Mouse (Mus musculus) hindbrain, embryonic 13.5 days (tissue): ENCODE results near the gene Pla2g4c. TPM values are rescaled to one million over a fixed set of nuclear protein-coding genes. Genes with fewer than 3 reads are reported as not detected.

ENCODE experiments used
- ATAC-seq: fragments of 200-750 bp; cut with Nextera tagmentation; 2 replicates; pipeline ENCODE4 v1.8.0; 2017; ENCODE audit warnings: moderate TSS enrichment; ENCODE audit not compliant: low FRiP score
- H3K27ac ChIP-seq: fragments of 300-500 bp; sonication (generic); 2 replicates; pipeline ENCODE4 v1.5.1; 2015; ENCODE audit warnings: inconsistent platforms, mild to moderate bottlenecking, moderate library complexity
- H3K27me3 ChIP-seq: fragments of 300-500 bp; sonication (generic); 2 replicates; pipeline ENCODE4 v1.6.1; 2015; ENCODE audit warnings: mild to moderate bottlenecking, inconsistent platforms
- H3K36me3 ChIP-seq: fragments of 300-500 bp; sonication (generic); 2 replicates; pipeline ENCODE4 v1.6.1; 2015; ENCODE audit warnings: mild to moderate bottlenecking, inconsistent platforms
- H3K4me1 ChIP-seq: fragments of 300-500 bp; sonication (generic); replicated peaks from 2 replicates; pipeline ENCODE4 v1.6.1; 2015; ENCODE audit warnings: inconsistent platforms
- H3K4me2 ChIP-seq: fragments of 300-500 bp; sonication (generic); 2 replicates; pipeline ENCODE4 v1.6.1; 2015; ENCODE audit warnings: inconsistent platforms, mild to moderate bottlenecking, moderate library complexity
- H3K4me3 ChIP-seq: fragments of 300-500 bp; sonication (generic); 2 replicates; pipeline ENCODE4 v1.5.1; 2015; ENCODE audit warnings: mild to moderate bottlenecking, inconsistent platforms
- H3K9ac ChIP-seq: fragments of 300-500 bp; sonication (generic); 2 replicates; pipeline ENCODE4 v1.6.1; 2015; ENCODE audit warnings: mild to moderate bottlenecking, inconsistent platforms
- H3K9me3 ChIP-seq: fragments of 300-500 bp; sonication (generic); 2 replicates; pipeline ENCODE4 v1.6.1; 2016; ENCODE audit warnings: inconsistent platforms
- WGBS: fragments of 180-500 bp; shearing (Covaris S2); methylation state at CpG from one replicate; pipeline ENCODE4 v1.1.7; 2015; 5-methylcytosine and 5-hydroxymethylcytosine counted together
- polyA plus RNA-seq: library from polyadenylated mRNA; unstranded; fragments of >200 nt; fragmentation: Nextera tagmentation; extraction: Ambion mirVana; gene quantifications from 2 replicates; pipeline ENCODE4 v1.2.1, GENCODE M21; 2015

Gene Pla2g4c
- polyA plus RNA-seq, 1 experiment from 2014 or later, result 1.2 TPM

DNA sequence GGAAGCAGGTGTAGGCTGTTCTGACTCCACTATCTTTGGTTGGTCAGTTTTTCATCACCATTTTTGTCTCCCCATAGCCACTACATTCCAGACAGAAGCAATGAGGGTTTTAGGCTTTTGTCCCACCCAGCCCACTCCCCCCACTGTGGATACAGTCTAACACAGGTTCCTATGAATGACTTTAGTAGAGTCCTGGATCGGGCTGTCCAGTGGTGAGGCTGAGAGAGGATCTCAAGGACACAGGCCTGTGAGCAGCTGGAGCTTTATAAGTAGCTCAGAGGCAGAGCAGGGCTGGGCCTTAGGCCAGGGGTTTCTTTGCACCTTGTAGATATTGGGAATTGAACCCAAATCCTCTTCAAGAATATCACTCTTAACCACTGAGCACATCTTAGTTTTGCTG lies 22.8 kb upstream of the Pla2g4c start:
- no peak for ATAC-seq
- Histone ChIP-seq H3K9me3 (no peaks in the 10 kb centered on the region), H3K4me3 (no peak overlapping the region), H3K36me3 (peaks cover 92% of the 10 kb centered on the region), H3K27ac (no peak overlapping the region), H3K4me1 (no peaks in the 10 kb centered on the region), H3K27me3 (no peaks in the 10 kb centered on the region), H3K9ac (no peak overlapping the region), H3K4me2 (no peak overlapping the region)
- WGBS, result 96% methylated on average over 1 of the region's 1 CpGs

DNA sequence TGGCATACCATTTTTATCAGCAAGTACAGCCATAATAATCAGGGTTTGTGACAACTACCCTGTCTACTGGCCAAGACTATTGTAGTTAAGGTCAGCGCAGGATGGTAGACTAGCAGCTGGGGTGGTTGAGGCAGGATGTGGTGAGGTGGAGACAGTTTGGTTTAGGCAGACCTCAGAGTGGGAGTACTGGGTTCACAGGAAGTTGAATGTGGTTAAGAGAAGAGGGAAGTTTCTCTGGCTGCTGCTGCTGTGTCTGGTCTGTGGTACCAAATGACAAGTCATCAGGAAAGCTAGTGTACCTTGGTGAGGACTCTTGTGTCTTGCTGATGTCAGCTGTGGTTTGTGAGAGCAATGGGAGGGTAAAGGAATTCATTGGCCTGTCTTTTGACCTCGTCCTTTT lies 21.7 kb upstream of the Pla2g4c start:
- Histone ChIP-seq H3K36me3 (peaks cover 92% of the 10 kb centered on the region), H3K9me3 (no peaks in the 10 kb centered on the region), H3K4me1 (no peaks in the 10 kb centered on the region), H3K27me3 (no peaks in the 10 kb centered on the region), H3K4me3 (no peak overlapping the region), H3K4me2 (no peak overlapping the region), H3K9ac (no peak overlapping the region), H3K27ac (no peak overlapping the region)
- WGBS, result 89% methylated on average over 2 of the region's 2 CpGs
- ATAC-seq, result no peak

- Histone ChIP-seq H3K27ac (no peak overlapping the region), H3K4me3 (no peak overlapping the region), H3K36me3 (peaks cover 94% of the 10 kb centered on the region), H3K4me1 (no peaks in the 10 kb centered on the region), H3K27me3 (no peaks in the 10 kb centered on the region), H3K9me3 (no peaks in the 10 kb centered on the region), H3K9ac (no peak overlapping the region), H3K4me2 (no peak overlapping the region)
- no peak for ATAC-seq
These were observed 21.1 kb upstream of the Pla2g4c start for GRCm38 (mm10) chr7:13303372-13303771.

DNA sequence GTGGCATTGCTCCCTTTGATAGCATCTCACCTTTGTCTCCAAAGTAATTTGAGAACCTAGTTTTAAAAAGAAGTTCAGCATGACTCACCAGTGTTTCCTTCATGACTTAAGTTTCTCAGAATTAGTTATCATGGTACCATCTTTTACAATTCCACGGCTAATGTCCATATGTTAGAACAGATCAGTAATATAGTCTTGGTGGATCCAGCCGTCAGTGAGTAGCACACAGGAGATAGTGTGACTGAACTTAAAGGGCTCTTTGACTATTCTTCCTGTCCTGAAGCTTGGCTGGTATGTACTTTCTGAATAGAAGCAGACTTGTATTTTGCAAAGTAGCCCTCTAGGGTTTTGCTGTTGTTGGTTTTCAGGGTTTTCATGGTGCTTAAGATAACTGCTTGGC lies 15.0 kb upstream of the Pla2g4c start:
- no peak for ATAC-seq
- H3K36me3 ChIP-seq, result peaks cover 88% of the 10 kb centered on the region
- H3K27me3 ChIP-seq, result no peaks in the 10 kb centered on the region
- no peak overlapping the region for H3K4me2 ChIP-seq
- no peak overlapping the region for H3K9ac ChIP-seq
- WGBS, result 97% methylated on average over 2 of the region's 2 CpGs
- no peak overlapping the region for H3K4me3 ChIP-seq
- no peak overlapping the region for H3K27ac ChIP-seq
- no peaks in the 10 kb centered on the region for H3K4me1 ChIP-seq
- no peaks in the 10 kb centered on the region for H3K9me3 ChIP-seq

DNA sequence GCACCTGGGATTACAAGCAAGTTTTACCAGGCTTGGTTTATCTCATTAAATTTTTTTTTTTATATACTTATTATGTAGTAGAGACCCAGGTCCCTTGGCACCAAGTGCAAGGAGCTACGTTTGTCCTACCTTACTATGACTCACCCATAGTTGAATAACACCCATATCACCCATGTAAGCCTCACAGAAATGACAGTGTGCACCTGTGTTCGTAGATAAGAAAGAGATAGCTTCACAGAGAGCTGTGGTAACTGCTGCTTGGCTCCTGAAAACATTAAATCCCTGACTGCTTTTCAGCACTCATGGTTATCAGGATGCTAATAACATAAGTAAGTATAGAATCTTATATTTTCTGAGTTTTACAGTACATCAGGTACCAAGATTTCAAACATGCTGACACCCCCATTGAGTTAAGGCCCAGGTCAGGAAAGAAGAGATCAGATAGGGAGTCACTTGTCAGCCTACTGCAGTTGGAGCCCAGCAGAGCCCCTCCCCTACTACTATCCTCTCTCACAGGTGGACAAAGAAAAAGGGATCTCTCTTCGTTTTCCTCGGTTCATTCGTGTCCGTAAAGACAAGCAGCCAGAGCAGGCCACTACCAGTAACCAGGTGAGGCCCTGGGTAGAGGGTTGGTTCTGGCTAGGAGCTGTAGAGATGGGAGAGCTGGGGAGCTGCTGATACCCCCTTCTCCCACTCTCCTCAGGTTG lies 13.8 kb upstream of the Pla2g4c start:
- Histone ChIP-seq H3K27me3 (no peaks in the 10 kb centered on the region), H3K4me1 (no peaks in the 10 kb centered on the region), H3K9ac (no peak overlapping the region), H3K27ac (no peak overlapping the region), H3K4me3 (no peak overlapping the region), H3K4me2 (no peak overlapping the region), H3K36me3 (peaks cover 78% of the 10 kb centered on the region), H3K9me3 (no peaks in the 10 kb centered on the region)
- no peak for ATAC-seq
- WGBS, result 92% methylated on average over 6 of the region's 6 CpGs

DNA sequence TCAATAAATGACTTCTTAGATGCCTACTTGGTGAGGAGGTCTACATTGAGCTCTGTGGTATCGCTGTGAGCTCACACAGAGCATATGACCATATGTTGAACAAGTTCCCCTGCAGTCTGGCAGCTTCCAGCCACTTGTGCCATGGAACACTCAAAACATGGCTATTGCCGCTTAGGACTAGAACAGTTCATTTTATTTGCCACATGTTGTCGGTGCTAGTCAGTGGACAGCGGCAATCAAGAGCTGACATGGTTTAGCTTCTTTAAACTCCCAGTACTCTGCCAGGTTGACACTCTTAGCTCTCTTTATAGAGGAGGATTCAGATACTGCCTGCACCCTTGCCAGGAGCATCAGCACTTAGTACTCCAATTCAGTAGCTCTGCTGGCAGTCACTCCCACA lies 13.1 kb upstream of the Pla2g4c start:
- Histone ChIP-seq H3K4me2 (no peak overlapping the region), H3K36me3 (peaks cover 71% of the 10 kb centered on the region), H3K27me3 (no peaks in the 10 kb centered on the region), H3K27ac (no peak overlapping the region), H3K4me1 (no peaks in the 10 kb centered on the region), H3K9ac (no peak overlapping the region), H3K9me3 (no peaks in the 10 kb centered on the region), H3K4me3 (no peak overlapping the region)
- ATAC-seq, result no peak
- WGBS, result 95% methylated on average over 4 of the region's 4 CpGs

DNA sequence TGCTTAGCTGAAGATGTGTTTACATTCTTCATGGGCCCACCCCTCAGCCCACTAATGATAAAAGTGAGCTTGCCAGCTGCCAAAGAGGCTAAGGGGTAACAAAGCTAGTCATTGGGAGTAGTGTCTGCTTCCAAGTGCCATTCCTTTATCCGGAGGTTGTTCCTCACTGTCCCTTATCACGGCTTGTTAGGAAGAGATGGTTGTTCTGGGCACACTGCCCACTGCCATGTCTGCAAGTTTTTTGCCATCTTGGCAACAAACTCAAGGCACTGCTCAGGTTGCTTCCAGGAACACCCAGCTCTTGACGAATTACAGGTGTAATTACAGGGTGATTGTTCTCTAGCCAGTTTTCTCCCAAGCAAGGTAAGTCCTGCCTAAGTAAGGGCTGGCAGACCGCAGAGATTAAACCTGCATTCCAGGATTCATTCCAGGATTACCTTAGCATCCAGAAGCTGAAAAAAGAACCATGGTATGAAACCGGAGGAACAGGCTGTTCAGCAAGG lies 10.3 kb upstream of the Pla2g4c start:
- no peak overlapping the region for H3K27ac ChIP-seq
- H3K4me2 ChIP-seq, result no peak overlapping the region
- whole genome bisulfite sequencing, result 95% methylated on average over 5 of the region's 5 CpGs
- no peaks in the 10 kb centered on the region for H3K27me3 ChIP-seq
- H3K9ac ChIP-seq, result no peak overlapping the region
- no peaks in the 10 kb centered on the region for H3K9me3 ChIP-seq
- no peak for ATAC-seq
- peaks cover 43% of the 10 kb centered on the region for H3K36me3 ChIP-seq
- H3K4me3 ChIP-seq, result no peak overlapping the region
- H3K4me1 ChIP-seq, result no peaks in the 10 kb centered on the region

GRCm38 (mm10) chr7:13321424-13321823 lies 3.0 kb upstream of the Pla2g4c start:
- Histone ChIP-seq H3K4me1 (no peaks in the 10 kb centered on the region), H3K36me3 (no peaks in the 10 kb centered on the region), H3K9ac (no peak overlapping the region), H3K27me3 (no peaks in the 10 kb centered on the region), H3K4me3 (no peak overlapping the region), H3K27ac (no peak overlapping the region), H3K9me3 (no peaks in the 10 kb centered on the region), H3K4me2 (no peak overlapping the region)
- WGBS, result 89% methylated on average over 3 of the region's 3 CpGs
- ATAC-seq, result no peak

- Histone ChIP-seq H3K4me1 (no peaks in the 10 kb centered on the region), H3K27ac (no peak overlapping the region), H3K9me3 (no peaks in the 10 kb centered on the region), H3K36me3 (peaks cover 8% of the 10 kb centered on the region), H3K9ac (no peak overlapping the region), H3K4me3 (no peak overlapping the region), H3K4me2 (no peak overlapping the region), H3K27me3 (no peaks in the 10 kb centered on the region)
- ATAC-seq, result no peak
- WGBS, result 96% methylated on average over 2 of the region's 2 CpGs
These were observed 6.1 kb downstream of the Pla2g4c start for GRCm38 (mm10) chr7:13330575-13330974.

- ATAC-seq, result no peak
- Histone ChIP-seq H3K27me3 (no peaks in the 10 kb centered on the region), H3K36me3 (peaks cover 40% of the 10 kb centered on the region)
These were observed 31.5 kb downstream of the Pla2g4c start for GRCm38 (mm10) chr7:13355943-13356342.

DNA sequence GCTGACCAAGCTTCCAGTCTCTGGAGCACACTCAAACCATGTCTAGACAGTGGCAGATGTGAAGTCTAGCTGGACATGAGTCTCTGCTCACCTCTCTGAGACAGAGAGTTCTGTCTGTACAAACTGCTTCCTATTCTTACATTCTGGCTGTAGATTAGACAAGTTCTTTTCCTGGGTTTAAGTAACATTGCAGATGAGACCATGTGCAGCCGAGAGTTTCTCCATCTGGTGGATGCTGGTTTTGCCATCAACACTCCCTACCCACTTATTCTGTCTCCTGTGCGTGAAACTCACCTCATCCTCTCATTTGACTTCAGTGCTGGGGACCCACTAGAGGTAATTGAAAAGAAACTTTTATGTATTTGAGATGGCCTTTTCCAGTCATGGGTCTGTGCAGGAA lies 56.1 kb downstream of the Pla2g4c start:
- Histone ChIP-seq H3K4me1 (no peaks in the 10 kb centered on the region), H3K27me3 (no peaks in the 10 kb centered on the region), H3K9me3 (no peaks in the 10 kb centered on the region), H3K27ac (no peak overlapping the region), H3K9ac (no peak overlapping the region), H3K4me3 (no peak overlapping the region), H3K4me2 (no peak overlapping the region), H3K36me3 (no peaks in the 10 kb centered on the region)
- ATAC-seq, result no peak
- 80% methylated on average over 2 of the region's 2 CpGs for WGBS

More at GRCm38 (mm10) chr7:13355943-13356342, 31.5 kb downstream of the Pla2g4c start:
- Histone ChIP-seq H3K4me3 (no peak overlapping the region), H3K4me2 (no peak overlapping the region), H3K4me1 (no peaks in the 10 kb centered on the region), H3K27ac (no peak overlapping the region), H3K9me3 (peaks cover 9% of the 10 kb centered on the region), H3K9ac (no peak overlapping the region)

- 84% methylated on average over 1 of the region's 1 CpGs for WGBS
- no peak within 1 kb of the TSS for H3K9ac ChIP-seq
- H3K36me3 ChIP-seq, result no peaks in the 10 kb centered on the region
These were observed 73.4 kb downstream of the Pla2g4c start, which contains the start of gene Cabp5 for GRCm38 (mm10) chr7:13397832-13398231. Gene Cabp5 (plus strand): TSS chr7:13398132.

More at GRCm38 (mm10) chr7:13397832-13398231, 73.4 kb downstream of the Pla2g4c start, which contains the start of gene Cabp5:
- Histone ChIP-seq H3K27me3 (no peaks in the 10 kb centered on the region), H3K4me3 (no peak within 1 kb of the TSS), H3K4me1 (no peaks in the 10 kb centered on the region), H3K27ac (no peak within 1 kb of the TSS), H3K9me3 (no peaks in the 10 kb centered on the region), H3K4me2 (no peak within 1 kb of the TSS)
- ATAC-seq, result no peak
